Mouse (Mus musculus) left cerebral cortex, adult 2 months (tissue): Measurements from ENCODE around the gene Spata18. TPM values are rescaled to one million over a fixed set of nuclear protein-coding genes. Genes with fewer than 3 reads are reported as not detected.

ENCODE experiments used
- DNase-seq, 2 experiments: peaks; one replicate each; pipeline ENCODE4 v3.0.0; 2021 to 2022; ENCODE audit warnings: low spot score in 2 of 2, mixed read lengths in 1 of 2; ENCODE audit errors: extremely low spot score in 1 of 2
- H3K27ac ChIP-seq: fragments of 200-600 bp; 2 replicates; pipeline ENCODE4 v1.8.1; 2022
- H3K4me3 ChIP-seq: fragments of 200-600 bp; 2 replicates; pipeline ENCODE4 v1.8.1; 2022
- CTCF ChIP-seq: fragments of 200-600 bp; IDR thresholded peaks from 2 replicates; pipeline ENCODE4 v1.8.1; 2022; ENCODE audit warnings: antibody characterized with exemption, mild to moderate bottlenecking, moderate library complexity
- intact Hi-C: fragments of 180-260 bp; cut with DNase I; formaldehyde crosslinking; loops from one replicate; pipeline ENCODE4 v1.15.1; 2025
- long read RNA-seq, 2 experiments: library from polyadenylated mRNA; stranded (forward); transcript quantifications; one replicate each; pipeline ENCODE4 v2.0.0; 2021; ENCODE audit warnings: borderline mapping rate in 2 of 2
- total RNA-seq, 2 experiments: library from RNA; stranded (reverse); gene quantifications; 2 replicates each; pipeline ENCODE4 v1.2.3; 2021

Gene Spata18
- not detected for total RNA-seq
- long read RNA-seq, experiment 1 = 0 reads
- long read RNA-seq, experiment 2 = 0 reads

DNA sequence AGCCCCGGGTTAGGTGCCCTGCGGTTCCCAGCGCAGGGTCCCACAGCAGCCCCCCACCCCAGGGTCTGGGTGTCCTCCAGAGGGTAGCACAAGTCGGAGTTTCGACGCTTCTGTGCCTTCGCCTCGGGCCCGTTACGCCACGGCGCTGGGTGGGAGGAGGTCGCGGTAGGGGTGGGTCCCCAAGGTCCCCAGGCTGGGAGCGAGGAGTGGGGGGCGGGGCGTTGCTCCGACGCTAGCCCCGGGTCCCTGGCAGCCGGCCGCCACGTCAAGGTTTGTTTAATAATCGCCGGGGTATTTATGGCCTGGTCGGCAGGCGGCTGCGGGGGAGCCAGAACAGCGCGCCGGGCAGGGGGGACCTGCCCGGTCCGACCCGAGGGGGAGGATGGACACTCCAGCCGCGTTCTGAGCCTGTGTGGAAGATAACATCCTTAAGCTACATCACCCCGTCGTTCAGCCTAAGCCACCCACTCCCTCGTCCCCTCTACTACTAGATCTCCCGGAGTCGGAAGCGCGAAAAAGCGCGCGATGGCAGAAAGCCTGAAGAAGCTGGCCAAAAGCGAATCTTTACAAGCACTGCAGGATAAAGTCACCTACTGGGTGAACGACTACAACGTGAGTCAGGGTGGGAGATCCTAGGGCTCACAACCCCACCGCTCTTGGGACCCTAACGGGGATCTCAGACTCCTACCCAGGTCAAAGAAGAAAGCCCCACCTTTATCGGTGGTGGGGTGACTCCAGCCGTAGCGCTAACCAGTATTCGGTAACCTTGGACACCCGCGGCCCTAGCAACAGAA is at the start of gene Spata18:
Gene Spata18 (plus strand): TSS at position 319 of the 794 bp plus-strand sequence.
- intact Hi-C loops = loop anchor here (10.0 kb wide), 1 partner anchor 1434 kb away; no protein-coding TSS in a partner anchor
- no peak for DNase-seq
- no peak within 1 kb of the TSS for H3K27ac ChIP-seq
- H3K4me3 ChIP-seq = peak within 1 kb of the TSS; percentile 41
- no peak for TF ChIP-seq CTCF

GRCm38 (mm10) chr5:73602865-73603264 is 48.3 kb upstream of the Spata18 start:
- peak; percentile 12 for TF ChIP-seq CTCF
- intact Hi-C loops = no loop called here
- no peak for DNase-seq
- Histone ChIP-seq H3K27ac (no peak overlapping the region), H3K4me3 (no peak overlapping the region)

DNA sequence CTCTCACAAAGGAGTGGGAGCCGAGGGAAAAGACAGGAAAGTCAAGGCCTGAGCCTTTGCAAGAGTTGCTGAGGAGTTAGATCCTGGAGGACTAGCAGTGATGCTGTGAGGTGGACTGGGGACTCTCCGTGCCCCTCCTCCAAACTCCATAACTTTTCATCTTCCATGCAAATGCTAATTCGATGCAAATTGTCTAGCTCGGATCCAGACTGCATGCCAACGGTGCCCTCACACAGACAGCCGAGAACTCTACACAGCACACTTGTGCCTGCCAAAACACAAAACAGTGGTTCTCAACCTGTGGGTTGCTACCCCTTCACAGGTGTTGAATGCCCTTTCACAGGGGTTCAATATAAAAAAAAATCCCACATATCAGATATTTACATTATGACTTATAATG is 46.6 kb upstream of the Spata18 start:
- no peak for TF ChIP-seq CTCF
- intact Hi-C loops = no loop called here
- DNase-seq = no peak
- Histone ChIP-seq H3K4me3 (no peak overlapping the region), H3K27ac (no peak overlapping the region)

DNA sequence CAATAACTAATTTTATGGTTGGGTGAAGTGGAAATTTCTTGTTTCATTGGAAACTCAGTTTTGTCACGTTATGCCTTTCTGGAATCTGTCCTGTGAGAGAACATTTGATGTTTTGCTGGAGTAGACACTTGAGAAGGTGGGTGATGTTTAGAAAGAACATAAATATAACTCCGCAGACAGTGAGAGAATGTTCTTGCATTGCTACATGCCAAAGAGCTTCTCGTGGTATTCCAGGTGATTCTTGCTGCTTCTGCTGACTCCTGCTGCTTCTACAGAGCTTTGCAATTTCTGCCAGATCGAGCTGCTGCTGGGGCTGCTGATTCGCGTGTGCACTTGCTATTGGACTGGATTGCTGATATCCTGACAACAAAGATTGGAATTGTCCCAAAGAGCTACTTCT is 46.2 kb upstream of the Spata18 start:
- no peak overlapping the region for H3K27ac ChIP-seq
- TF ChIP-seq CTCF = no peak
- H3K4me3 ChIP-seq = no peak overlapping the region
- intact Hi-C loops = no loop called here
- no peak for DNase-seq

GRCm38 (mm10) chr5:73611071-73611470 is 40.1 kb upstream of the Spata18 start:
- no peak overlapping the region for H3K27ac ChIP-seq
- intact Hi-C loops = no loop called here
- DNase-seq = no peak
- TF ChIP-seq CTCF = no peak
- no peak overlapping the region for H3K4me3 ChIP-seq

DNA sequence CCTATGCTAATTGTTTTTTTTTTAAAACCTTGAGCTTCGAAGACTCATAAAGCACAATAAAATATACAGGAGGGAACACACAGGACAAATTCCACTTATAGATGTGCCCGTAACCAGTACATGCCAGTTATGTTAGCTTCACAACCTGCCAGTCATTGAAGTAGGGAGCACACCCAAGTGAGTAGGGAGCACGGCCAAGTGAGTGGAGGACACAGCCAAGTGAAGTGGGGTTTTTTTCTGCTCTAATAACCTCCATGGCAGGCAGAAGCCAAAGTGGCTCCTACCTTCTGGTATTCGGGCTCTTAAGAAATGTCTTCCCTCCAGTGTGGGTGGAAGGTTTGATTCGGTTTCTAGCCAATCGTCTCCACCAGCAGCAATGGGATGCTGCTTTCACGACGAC is 37.9 kb upstream of the Spata18 start:
- H3K4me3 ChIP-seq = no peak overlapping the region
- H3K27ac ChIP-seq = no peak overlapping the region
- DNase-seq = no peak
- TF ChIP-seq CTCF = no peak
- intact Hi-C loops = no loop called here

GRCm38 (mm10) chr5:73615211-73615610 is 36.0 kb upstream of the Spata18 start:
- intact Hi-C loops = no loop called here
- TF ChIP-seq CTCF = no peak
- DNase-seq = no peak
- no peak overlapping the region for H3K4me3 ChIP-seq
- no peak overlapping the region for H3K27ac ChIP-seq

GRCm38 (mm10) chr5:73618969-73619368 is 32.2 kb upstream of the Spata18 start:
- no peak overlapping the region for H3K4me3 ChIP-seq
- intact Hi-C loops = no loop called here
- H3K27ac ChIP-seq = no peak overlapping the region
- DNase-seq = no peak
- no peak for TF ChIP-seq CTCF

GRCm38 (mm10) chr5:73625505-73625904 is 25.7 kb upstream of the Spata18 start:
- intact Hi-C loops = no loop called here

GRCm38 (mm10) chr5:73626842-73627241 is 24.3 kb upstream of the Spata18 start:
- intact Hi-C loops = no loop called here
- no peak for TF ChIP-seq CTCF
- Histone ChIP-seq H3K4me3 (no peak overlapping the region), H3K27ac (no peak overlapping the region)
- DNase-seq = no peak

More at GRCm38 (mm10) chr5:73625505-73625904, 25.7 kb upstream of the Spata18 start:
- no peak for DNase-seq
- no peak for TF ChIP-seq CTCF
- H3K27ac ChIP-seq = no peak overlapping the region
- no peak overlapping the region for H3K4me3 ChIP-seq

DNA sequence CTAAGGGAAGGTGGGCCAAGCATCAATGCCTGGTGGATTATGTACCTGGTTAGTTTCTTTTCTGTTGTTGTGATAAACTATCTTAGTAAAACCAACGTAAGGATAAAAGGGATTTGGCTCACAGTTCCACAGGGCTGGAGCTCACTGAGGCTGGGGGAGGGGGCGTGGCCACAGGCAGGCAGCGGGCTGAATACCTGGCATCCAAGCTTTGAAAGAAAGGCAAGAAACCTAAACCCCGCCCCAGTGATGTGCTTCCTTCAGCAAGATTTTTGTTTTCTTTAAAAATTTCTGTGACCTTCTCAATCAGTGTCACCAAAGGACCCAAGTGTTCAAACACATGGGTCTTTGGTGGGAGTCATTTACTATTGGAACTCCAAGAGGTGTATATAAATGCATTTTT is 23.6 kb upstream of the Spata18 start:
- Histone ChIP-seq H3K27ac (no peak overlapping the region), H3K4me3 (no peak overlapping the region)
- no peak for DNase-seq
- TF ChIP-seq CTCF = no peak
- intact Hi-C loops = no loop called here

- no peak overlapping the region for H3K27ac ChIP-seq
- intact Hi-C loops = no loop called here
- no peak for DNase-seq
- TF ChIP-seq CTCF = no peak
- H3K4me3 ChIP-seq = no peak overlapping the region
Measured at GRCm38 (mm10) chr5:73627991-73628390, 23.2 kb upstream of the Spata18 start.

- Histone ChIP-seq H3K27ac (no peak overlapping the region), H3K4me3 (no peak overlapping the region)
Measured at GRCm38 (mm10) chr5:73630141-73630540, 21.0 kb upstream of the Spata18 start.

More at GRCm38 (mm10) chr5:73630141-73630540, 21.0 kb upstream of the Spata18 start:
- intact Hi-C loops = no loop called here
- no peak for DNase-seq
- TF ChIP-seq CTCF = no peak
